Mouse (Mus musculus) stomach, embryonic 14.5 days (tissue): ENCODE measurements at regions not wholly inside any gene's neighbourhood (a gene's known extent, or its start where the extent isn't known, plus 50 kb on each side); places are given as distances from the start of the nearest gene placed in this dataset.
A peak's percentile ranks its signal among the peaks of the same experiment; 100 is the strongest.

Experiments
- ATAC-seq: fragments of 200-750 bp; cut with Nextera tagmentation; 2 replicates; pipeline ENCODE4 v1.8.0; 2017; ENCODE audit warnings: low read depth, moderate TSS enrichment; ENCODE audit not compliant: insufficient number of reproducible peaks, insufficient read depth, low FRiP score
- H3K27ac ChIP-seq: fragments of 300-500 bp; sonication (generic); 2 replicates; pipeline ENCODE4 v1.5.1; 2014; ENCODE audit warnings: mild to moderate bottlenecking, low read length, moderate library complexity, mixed read lengths
- H3K27me3 ChIP-seq: fragments of 300-500 bp; sonication (generic); 2 replicates; pipeline ENCODE4 v1.6.1; 2014; ENCODE audit warnings: low read length, control low read depth, mixed read lengths; ENCODE audit not compliant: control insufficient read depth, insufficient read depth
- H3K36me3 ChIP-seq: fragments of 300-500 bp; sonication (generic); 2 replicates; pipeline ENCODE4 v1.6.1; 2014; ENCODE audit warnings: mild to moderate bottlenecking, control low read depth, low read length, moderate library complexity, mixed read lengths; ENCODE audit not compliant: control insufficient read depth, insufficient read depth
- H3K4me1 ChIP-seq: fragments of 300-500 bp; sonication (generic); 2 replicates; pipeline ENCODE4 v1.6.1; 2014; ENCODE audit warnings: low read length, control low read depth, mixed read lengths; ENCODE audit not compliant: control insufficient read depth, insufficient read depth
- H3K4me2 ChIP-seq: fragments of 300-500 bp; sonication (generic); replicated peaks from 2 replicates; pipeline ENCODE4 v1.6.1; 2014; ENCODE audit warnings: low read depth, low read length, control low read depth
- H3K4me3 ChIP-seq: fragments of 300-500 bp; sonication (generic); 2 replicates; pipeline ENCODE4 v1.5.1; 2014; ENCODE audit warnings: low read depth, low read length, control low read depth
- H3K9ac ChIP-seq: fragments of 300-500 bp; sonication (generic); replicated peaks from 2 replicates; pipeline ENCODE4 v1.6.1; 2014; ENCODE audit warnings: low read depth, mild to moderate bottlenecking, control low read depth, low read length, moderate library complexity, mixed read lengths
- H3K9me3 ChIP-seq: fragments of 300-500 bp; sonication (generic); 2 replicates; pipeline ENCODE4 v1.6.1; 2016; ENCODE audit warnings: low read depth, low read length, control low read depth; ENCODE audit not compliant: control insufficient read depth
- WGBS: fragments of 180-500 bp; shearing (Covaris S2); extraction: QIAGEN DNeasy Blood & Tissue Kit; methylation state at CpG from one replicate; pipeline ENCODE4 v1.1.7; 2014; 5-methylcytosine and 5-hydroxymethylcytosine counted together

GRCm38 (mm10) chr14:76778541-76779399, 222.1 kb upstream of the Serp2 start:
- H3K27ac ChIP-seq = no peak overlapping the region; the same call in 1 of the 2 replicates
- ATAC-seq = no peak
- H3K4me1 ChIP-seq = peaks cover 7% of the 10 kb centered on the region
- no peaks in the 10 kb centered on the region for H3K36me3 ChIP-seq
- WGBS = 40% methylated on average over 9 of the region's 9 CpGs
- no peak overlapping the region for H3K4me3 ChIP-seq
- no peak overlapping the region for H3K9ac ChIP-seq
- no peaks in the 10 kb centered on the region for H3K9me3 ChIP-seq
- H3K4me2 ChIP-seq = no peak overlapping the region
- no peaks in the 10 kb centered on the region for H3K27me3 ChIP-seq

- 44% methylated on average over 3 of the region's 3 CpGs for WGBS
- H3K27ac ChIP-seq = no peak overlapping the region
- no peak for ATAC-seq
- peaks cover 7% of the 10 kb centered on the region for H3K4me1 ChIP-seq
- no peaks in the 10 kb centered on the region for H3K9me3 ChIP-seq
- H3K9ac ChIP-seq = no peak overlapping the region
- H3K4me2 ChIP-seq = no peak overlapping the region
- no peaks in the 10 kb centered on the region for H3K27me3 ChIP-seq
- H3K36me3 ChIP-seq = no peaks in the 10 kb centered on the region
- H3K4me3 ChIP-seq = no peak overlapping the region
Observed at GRCm38 (mm10) chr14:76775387-76775924, 218.8 kb upstream of the Serp2 start.

- H3K9me3 ChIP-seq = no peaks in the 10 kb centered on the region
- no peaks in the 10 kb centered on the region for H3K27me3 ChIP-seq
- H3K36me3 ChIP-seq = no peaks in the 10 kb centered on the region
- no peak overlapping the region for H3K27ac ChIP-seq
- WGBS = 62% methylated on average over 11 of the region's 11 CpGs
- H3K4me3 ChIP-seq = no peak overlapping the region
- ATAC-seq = no peak
- no peak overlapping the region for H3K4me2 ChIP-seq
- no peak overlapping the region for H3K9ac ChIP-seq
- no peaks in the 10 kb centered on the region for H3K4me1 ChIP-seq
Observed at GRCm38 (mm10) chr14:76772781-76773438, 216.2 kb upstream of the Serp2 start.

- Histone ChIP-seq H3K4me1 (peaks cover 9% of the 10 kb centered on the region), H3K9me3 (no peaks in the 10 kb centered on the region), H3K9ac (no peak overlapping the region), H3K27me3 (no peaks in the 10 kb centered on the region), H3K36me3 (no peaks in the 10 kb centered on the region), H3K27ac (no peak overlapping the region), H3K4me3 (no peak overlapping the region), H3K4me2 (no peak overlapping the region)
- WGBS = 84% methylated on average over 7 of the region's 7 CpGs
- no peak for ATAC-seq
Observed at GRCm38 (mm10) chr14:76770106-76770505, 213.4 kb upstream of the Serp2 start.

- H3K9ac ChIP-seq = no peak overlapping the region
- H3K9me3 ChIP-seq = no peaks in the 10 kb centered on the region
- H3K27ac ChIP-seq = no peak overlapping the region
- no peak for ATAC-seq
- no peak overlapping the region for H3K4me3 ChIP-seq
- WGBS = 68% methylated on average over 6 of the region's 6 CpGs
- H3K27me3 ChIP-seq = no peaks in the 10 kb centered on the region
- H3K4me1 ChIP-seq = peaks cover 26% of the 10 kb centered on the region
- no peak overlapping the region for H3K4me2 ChIP-seq
- no peaks in the 10 kb centered on the region for H3K36me3 ChIP-seq
Observed at GRCm38 (mm10) chr14:76767301-76767700, 210.6 kb upstream of the Serp2 start.

GRCm38 (mm10) chr14:76766186-76766713, 209.6 kb upstream of the Serp2 start:
- no peak overlapping the region for H3K9ac ChIP-seq
- peaks cover 26% of the 10 kb centered on the region for H3K4me1 ChIP-seq
- no peak overlapping the region for H3K27ac ChIP-seq
- no peak overlapping the region for H3K4me2 ChIP-seq
- no peaks in the 10 kb centered on the region for H3K36me3 ChIP-seq
- H3K27me3 ChIP-seq = no peaks in the 10 kb centered on the region
- no peak overlapping the region for H3K4me3 ChIP-seq
- 53% methylated on average over 10 of the region's 10 CpGs for whole genome bisulfite sequencing
- ATAC-seq = no peak
- H3K9me3 ChIP-seq = no peaks in the 10 kb centered on the region

GRCm38 (mm10) chr14:76765094-76765504, 208.4 kb upstream of the Serp2 start:
- peak overlapping the region; percentile 79 for H3K27ac ChIP-seq
- no peaks in the 10 kb centered on the region for H3K9me3 ChIP-seq
- no peak overlapping the region for H3K4me2 ChIP-seq
- H3K4me1 ChIP-seq = peaks cover 26% of the 10 kb centered on the region
- H3K4me3 ChIP-seq = no peak overlapping the region
- no peaks in the 10 kb centered on the region for H3K27me3 ChIP-seq
- H3K9ac ChIP-seq = no peak overlapping the region
- no peaks in the 10 kb centered on the region for H3K36me3 ChIP-seq
- peak; percentile 71 for ATAC-seq
- 43% methylated on average over 6 of the region's 6 CpGs for WGBS

- H3K4me1 ChIP-seq = peaks cover 26% of the 10 kb centered on the region
- peak; percentile 75 for ATAC-seq
- no peaks in the 10 kb centered on the region for H3K27me3 ChIP-seq
- H3K4me3 ChIP-seq = no peak overlapping the region
- WGBS = 12% methylated on average over 7 of the region's 7 CpGs
- H3K9me3 ChIP-seq = no peaks in the 10 kb centered on the region
- H3K4me2 ChIP-seq = no peak overlapping the region; the same call in 1 of the 2 replicates
- H3K36me3 ChIP-seq = no peaks in the 10 kb centered on the region
- H3K9ac ChIP-seq = no peak overlapping the region
- H3K27ac ChIP-seq = peak overlapping the region; percentile 79
Observed at GRCm38 (mm10) chr14:76764390-76764796, 207.7 kb upstream of the Serp2 start.
